Mouse (Mus musculus): ENCODE measurements around the gene Ifit1bl1.

DNA sequence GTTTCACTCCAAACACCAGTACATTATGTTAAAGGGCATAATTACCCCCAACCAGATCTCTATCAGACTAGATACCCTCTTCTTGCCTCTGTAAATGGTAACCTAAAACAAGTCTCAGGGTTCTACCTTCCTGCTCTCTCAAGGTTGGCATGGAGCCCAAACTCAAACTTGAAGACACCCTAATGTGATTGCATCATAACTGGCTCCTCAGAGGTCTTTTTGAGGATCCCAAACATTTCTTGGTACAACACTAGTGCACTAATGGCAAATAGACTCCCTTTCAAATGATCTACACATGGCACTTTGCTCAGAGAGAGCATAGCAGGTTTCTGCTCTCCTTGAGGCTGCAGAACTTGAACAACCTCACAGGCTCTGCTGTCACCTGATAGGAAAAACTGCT lies 4.9 kb downstream of the Ifit1bl1 start:
- TF ChIP-seq CTCF (IDR thresholded peaks at IDR 0.05; ENCODE audit: low read depth) (no peak), EP300 (optimal IDR thresholded peaks at IDR 0.05) (no peak)
